Mouse (Mus musculus) hindbrain, embryonic 11.5 days (tissue): ENCODE data around the gene Sema6d. TPM values are rescaled to one million over a fixed set of nuclear protein-coding genes. Genes with fewer than 3 reads are reported as not detected.
A peak's percentile ranks its signal among the peaks of the same experiment; 100 is the strongest.
"Not testable (repeated sequence)": the region's sequence is repeated elsewhere in the genome, so short reads cannot be mapped to it uniquely, and the experiment has no call there.

Experiments
- ATAC-seq: fragments of 200-750 bp; cut with Nextera tagmentation; 2 replicates; pipeline ENCODE4 v1.8.0; 2017; ENCODE audit warnings: mild to moderate bottlenecking, moderate TSS enrichment, moderate library complexity; ENCODE audit not compliant: low FRiP score
- DNase-seq: peaks from one replicate; pipeline ENCODE4 v3.0.0-alpha.2; 2015; ENCODE audit warnings: low spot score
- H3K27ac ChIP-seq: fragments of 300-500 bp; sonication (generic); 2 replicates; pipeline ENCODE4 v1.5.1; 2014; ENCODE audit warnings: mild to moderate bottlenecking, low read depth, low read length
- H3K27me3 ChIP-seq: fragments of 300-500 bp; sonication (generic); 2 replicates; pipeline ENCODE4 v1.6.1; 2014; ENCODE audit warnings: mild to moderate bottlenecking, low read length, moderate library complexity, mixed read lengths; ENCODE audit not compliant: control insufficient read depth, insufficient read depth
- H3K36me3 ChIP-seq: fragments of 300-500 bp; sonication (generic); 2 replicates; pipeline ENCODE4 v1.6.1; 2014; ENCODE audit warnings: mild to moderate bottlenecking, low read length, moderate library complexity, mixed read lengths; ENCODE audit not compliant: control insufficient read depth, insufficient read depth
- H3K4me1 ChIP-seq: fragments of 300-500 bp; sonication (generic); replicated peaks from 2 replicates; pipeline ENCODE4 v1.6.1; 2014; ENCODE audit warnings: low read length, mixed read lengths; ENCODE audit not compliant: control insufficient read depth, insufficient read depth
- H3K4me2 ChIP-seq: fragments of 300-500 bp; sonication (generic); replicated peaks from 2 replicates; pipeline ENCODE4 v1.6.1; 2014; ENCODE audit warnings: mild to moderate bottlenecking, low read depth, low read length
- H3K4me3 ChIP-seq: fragments of 300-500 bp; sonication (generic); 2 replicates; pipeline ENCODE4 v1.5.1; 2014; ENCODE audit warnings: low read depth, low read length
- H3K9ac ChIP-seq: fragments of 300-500 bp; sonication (generic); 2 replicates; pipeline ENCODE4 v1.6.1; 2014; ENCODE audit warnings: low read depth, low read length
- H3K9me3 ChIP-seq: fragments of 300-500 bp; sonication (generic); 2 replicates; pipeline ENCODE4 v1.6.1; 2016; ENCODE audit warnings: low read length; ENCODE audit not compliant: control insufficient read depth
- WGBS: fragments of 180-500 bp; shearing (Covaris S2); extraction: QIAGEN DNeasy Blood & Tissue Kit; methylation state at CpG from one replicate; pipeline ENCODE4 v1.1.7; 2014; 5-methylcytosine and 5-hydroxymethylcytosine counted together
- polyA plus RNA-seq: library from polyadenylated mRNA; unstranded; fragments of >200 nt; fragmentation: Nextera tagmentation; extraction: Ambion mirVana; gene quantifications from 2 replicates; pipeline ENCODE4 v1.2.1, GENCODE M21; 2014

The Sema6d gene
- polyA plus RNA-seq, 1 experiment from 2014 or later, result 26.2 TPM

- no peak overlapping the region for H3K4me2 ChIP-seq
- H3K4me1 ChIP-seq, result no peaks in the 10 kb centered on the region
- WGBS, result 61% methylated on average over 1 of the region's 1 CpGs
- H3K4me3 ChIP-seq, result no peak overlapping the region
- H3K9ac ChIP-seq, result no peak overlapping the region
- ATAC-seq (no peak), DNase-seq (no peak)
- no peaks in the 10 kb centered on the region for H3K36me3 ChIP-seq
- H3K27me3 ChIP-seq, result no peaks in the 10 kb centered on the region
- no peaks in the 10 kb centered on the region for H3K9me3 ChIP-seq
- no peak overlapping the region for H3K27ac ChIP-seq
Measured at GRCm38 (mm10) chr2:124329473-124330130, 239.8 kb downstream of the Sema6d start.

GRCm38 (mm10) chr2:124332890-124333289 lies 243.1 kb downstream of the Sema6d start:
- ATAC-seq (no peak), DNase-seq (no peak)
- H3K27ac ChIP-seq, result no peak overlapping the region
- no peaks in the 10 kb centered on the region for H3K27me3 ChIP-seq
- H3K9ac ChIP-seq, result no peak overlapping the region
- WGBS, result 86% methylated on average over 5 of the region's 5 CpGs
- H3K4me2 ChIP-seq, result no peak overlapping the region
- no peak overlapping the region for H3K4me3 ChIP-seq
- no peaks in the 10 kb centered on the region for H3K9me3 ChIP-seq
- no peaks in the 10 kb centered on the region for H3K4me1 ChIP-seq
- no peaks in the 10 kb centered on the region for H3K36me3 ChIP-seq

GRCm38 (mm10) chr2:124334655-124335054 lies 244.9 kb downstream of the Sema6d start:
- H3K4me1 ChIP-seq, ATAC-seq: not testable (repeated sequence)
- WGBS, result 81% methylated on average over 2 of the region's 2 CpGs

GRCm38 (mm10) chr2:124338296-124338695 lies 248.5 kb downstream of the Sema6d start:
- DNase-seq (no peak), ATAC-seq (no peak)
- 73% methylated on average over 6 of the region's 6 CpGs for WGBS

More at GRCm38 (mm10) chr2:124334655-124335054, 244.9 kb downstream of the Sema6d start:
- not testable (repeated sequence) for H3K4me2 ChIP-seq, H3K36me3 ChIP-seq, DNase-seq, H3K27ac ChIP-seq, H3K9ac ChIP-seq, H3K9me3 ChIP-seq, H3K27me3 ChIP-seq, H3K4me3 ChIP-seq

GRCm38 (mm10) chr2:124354191-124354590 lies 264.4 kb downstream of the Sema6d start:
- H3K4me2 ChIP-seq, result no peak overlapping the region
- H3K36me3 ChIP-seq, result no peaks in the 10 kb centered on the region
- 91% methylated on average over 2 of the region's 2 CpGs for WGBS
- no peak overlapping the region for H3K4me3 ChIP-seq
- no peaks in the 10 kb centered on the region for H3K4me1 ChIP-seq
- H3K9me3 ChIP-seq, result no peaks in the 10 kb centered on the region
- no peaks in the 10 kb centered on the region for H3K27me3 ChIP-seq
- ATAC-seq (no peak), DNase-seq (no peak)
- H3K9ac ChIP-seq, result no peak overlapping the region
- H3K27ac ChIP-seq, result no peak overlapping the region

More at GRCm38 (mm10) chr2:124338296-124338695, 248.5 kb downstream of the Sema6d start:
- Histone ChIP-seq H3K4me3 (no peak overlapping the region), H3K4me1 (no peaks in the 10 kb centered on the region), H3K27ac (no peak overlapping the region), H3K4me2 (no peak overlapping the region), H3K36me3 (no peaks in the 10 kb centered on the region), H3K9ac (no peak overlapping the region), H3K9me3 (no peaks in the 10 kb centered on the region), H3K27me3 (no peaks in the 10 kb centered on the region)

- Histone ChIP-seq H3K4me3 (no peak overlapping the region), H3K4me2 (no peak overlapping the region), H3K4me1 (no peaks in the 10 kb centered on the region), H3K27ac (no peak overlapping the region), H3K36me3 (no peaks in the 10 kb centered on the region), H3K9me3 (no peaks in the 10 kb centered on the region), H3K9ac (no peak overlapping the region), H3K27me3 (no peaks in the 10 kb centered on the region)
- DNase-seq (no peak), ATAC-seq (no peak)
- WGBS, result 86% methylated on average over 2 of the region's 2 CpGs
Measured at GRCm38 (mm10) chr2:124354716-124355115, 264.9 kb downstream of the Sema6d start.

GRCm38 (mm10) chr2:124369291-124369690 lies 279.5 kb downstream of the Sema6d start:
- Histone ChIP-seq H3K4me1 (no peaks in the 10 kb centered on the region), H3K27me3 (no peaks in the 10 kb centered on the region), H3K9ac (no peak overlapping the region), H3K36me3 (no peaks in the 10 kb centered on the region), H3K9me3 (no peaks in the 10 kb centered on the region), H3K27ac (no peak overlapping the region), H3K4me3 (no peak overlapping the region), H3K4me2 (no peak overlapping the region)
- no peak for DNase-seq
- ATAC-seq, result no peak
- 88% methylated on average over 1 of the region's 1 CpGs for WGBS

- no peak overlapping the region for H3K4me2 ChIP-seq
- H3K36me3 ChIP-seq, result no peaks in the 10 kb centered on the region
- H3K9ac ChIP-seq, result no peak overlapping the region
- no peak overlapping the region for H3K27ac ChIP-seq
- no peaks in the 10 kb centered on the region for H3K27me3 ChIP-seq
- DNase-seq (peak; percentile 2), ATAC-seq (no peak)
- H3K4me1 ChIP-seq, result no peaks in the 10 kb centered on the region
- WGBS, result 58% methylated on average over 2 of the region's 2 CpGs
- no peak overlapping the region for H3K4me3 ChIP-seq
- no peaks in the 10 kb centered on the region for H3K9me3 ChIP-seq
Measured at GRCm38 (mm10) chr2:124369991-124370390, 280.2 kb downstream of the Sema6d start.

GRCm38 (mm10) chr2:124371363-124371762 lies 281.6 kb downstream of the Sema6d start:
- Histone ChIP-seq H3K9ac (no peak overlapping the region), H3K27ac (no peak overlapping the region), H3K9me3 (no peaks in the 10 kb centered on the region), H3K4me3 (no peak overlapping the region), H3K4me1 (no peaks in the 10 kb centered on the region), H3K27me3 (no peaks in the 10 kb centered on the region), H3K36me3 (no peaks in the 10 kb centered on the region), H3K4me2 (no peak overlapping the region)
- no peak for DNase-seq
- ATAC-seq, result no peak
- WGBS, result 87% methylated on average over 2 of the region's 2 CpGs
